Mouse (Mus musculus) liver, embryonic 11.5 days (tissue): ENCODE measurements around the gene Rex1bd. TPM values are rescaled to one million over a fixed set of nuclear protein-coding genes. Genes with fewer than 3 reads are reported as not detected.

Experiments used
- ATAC-seq: fragments of 200-750 bp; cut with Nextera tagmentation; replicated peaks from 2 replicates; pipeline ENCODE4 v1.8.0; 2017; ENCODE audit warnings: moderate number of reproducible peaks, mild to moderate bottlenecking, moderate TSS enrichment, moderate library complexity; ENCODE audit not compliant: low FRiP score
- DNase-seq: peaks from one replicate; pipeline ENCODE4 v3.0.0-alpha.2; 2017; ENCODE audit warnings: low spot score
- H3K27ac ChIP-seq: fragments of 300-500 bp; sonication (generic); 2 replicates; pipeline ENCODE4 v1.5.1; 2014; ENCODE audit warnings: mild to moderate bottlenecking, low read depth, low read length, control low read depth
- H3K27me3 ChIP-seq: fragments of 300-500 bp; sonication (generic); replicated peaks from 2 replicates; pipeline ENCODE4 v1.6.1; 2014; ENCODE audit warnings: low read length, mixed read lengths; ENCODE audit not compliant: control insufficient read depth, insufficient read depth
- H3K36me3 ChIP-seq: fragments of 300-500 bp; sonication (generic); 2 replicates; pipeline ENCODE4 v1.6.1; 2014; ENCODE audit warnings: mild to moderate bottlenecking, low read length, moderate library complexity, mixed read lengths; ENCODE audit not compliant: control insufficient read depth, insufficient read depth
- H3K4me1 ChIP-seq: fragments of 300-500 bp; sonication (generic); replicated peaks from 2 replicates; pipeline ENCODE4 v1.6.1; 2014; ENCODE audit warnings: low read length, mixed read lengths; ENCODE audit not compliant: control insufficient read depth, insufficient read depth
- H3K4me2 ChIP-seq: fragments of 300-500 bp; sonication (generic); 2 replicates; pipeline ENCODE4 v1.6.1; 2014; ENCODE audit warnings: mild to moderate bottlenecking, control low read depth, moderate library complexity
- H3K4me3 ChIP-seq: fragments of 300-500 bp; sonication (generic); 2 replicates; pipeline ENCODE4 v1.5.1; 2014; ENCODE audit warnings: low read depth, low read length, control low read depth
- H3K9ac ChIP-seq: fragments of 300-500 bp; sonication (generic); 2 replicates; pipeline ENCODE4 v1.6.1; 2014; ENCODE audit warnings: low read depth, low read length, control low read depth
- H3K9me3 ChIP-seq: fragments of 300-500 bp; sonication (generic); 2 replicates; pipeline ENCODE4 v1.6.1; 2016; ENCODE audit warnings: low read length, inconsistent platforms, mixed read lengths; ENCODE audit not compliant: control insufficient read depth
- WGBS: fragments of 180-500 bp; shearing (Covaris S2); extraction: QIAGEN DNeasy Blood & Tissue Kit; methylation state at CpG from one replicate; pipeline ENCODE4 v1.1.7; 2014; 5-methylcytosine and 5-hydroxymethylcytosine counted together
- polyA plus RNA-seq: library from polyadenylated mRNA; unstranded; fragments of >200 nt; fragmentation: Nextera tagmentation; extraction: Ambion mirVana; gene quantifications from 2 replicates; pipeline ENCODE4 v1.2.1, GENCODE M21; 2014

Rex1bd gene
- polyA plus RNA-seq, 1 experiment from 2014 or later = 120 TPM

GRCm38 (mm10) chr8:70501820-70502529 is 4.6 kb downstream of the Rex1bd start:
- Histone ChIP-seq H3K9me3 (no peaks in the 10 kb centered on the region), H3K27me3 (peaks cover 63% of the 10 kb centered on the region), H3K36me3 (0 out of 2 replicates have a peak, but pooled peaks cover 4% of the 10 kb centered on the region), H3K27ac (no peak overlapping the region), H3K4me2 (peak overlapping the region; percentile 82), H3K9ac (peak overlapping the region; percentile 37), H3K4me1 (peaks cover 46% of the 10 kb centered on the region), H3K4me3 (peak overlapping the region; percentile 30)
- DNase-seq = peak; percentile 52
- ATAC-seq = no peak
- 17% methylated on average over 23 of the region's 23 CpGs for WGBS

GRCm38 (mm10) chr8:70500386-70501301 is 5.9 kb downstream of the Rex1bd start:
- 6% methylated on average over 39 of the region's 39 CpGs for whole genome bisulfite sequencing

GRCm38 (mm10) chr8:70495771-70496062 is 10.8 kb downstream of the Rex1bd start:
- peak overlapping the region; percentile 14; the same call in 1 of the 2 replicates for H3K4me3 ChIP-seq
- ATAC-seq (no peak), DNase-seq (no peak)
- no peak overlapping the region for H3K9ac ChIP-seq
- no peak overlapping the region for H3K27ac ChIP-seq
- no peaks in the 10 kb centered on the region for H3K9me3 ChIP-seq
- H3K27me3 ChIP-seq = peaks cover 97% of the 10 kb centered on the region
- no peaks in the 10 kb centered on the region for H3K36me3 ChIP-seq
- 9% methylated on average over 12 of the region's 12 CpGs for WGBS
- H3K4me1 ChIP-seq = peaks cover 31% of the 10 kb centered on the region
- no peak overlapping the region for H3K4me2 ChIP-seq

More at GRCm38 (mm10) chr8:70500386-70501301, 5.9 kb downstream of the Rex1bd start:
- peak overlapping the region; percentile 80 for H3K27ac ChIP-seq
- H3K9ac ChIP-seq = peak overlapping the region; percentile 66
- 0 out of 2 replicates have a peak, but pooled peaks cover 4% of the 10 kb centered on the region for H3K36me3 ChIP-seq
- peak overlapping the region; percentile 82 for H3K4me2 ChIP-seq
- H3K4me3 ChIP-seq = peak overlapping the region; percentile 40
- H3K9me3 ChIP-seq = no peaks in the 10 kb centered on the region
- ATAC-seq = peak; percentile 85
- peak; percentile 61 for DNase-seq
- peaks cover 76% of the 10 kb centered on the region for H3K27me3 ChIP-seq
- peaks cover 42% of the 10 kb centered on the region for H3K4me1 ChIP-seq

DNA sequence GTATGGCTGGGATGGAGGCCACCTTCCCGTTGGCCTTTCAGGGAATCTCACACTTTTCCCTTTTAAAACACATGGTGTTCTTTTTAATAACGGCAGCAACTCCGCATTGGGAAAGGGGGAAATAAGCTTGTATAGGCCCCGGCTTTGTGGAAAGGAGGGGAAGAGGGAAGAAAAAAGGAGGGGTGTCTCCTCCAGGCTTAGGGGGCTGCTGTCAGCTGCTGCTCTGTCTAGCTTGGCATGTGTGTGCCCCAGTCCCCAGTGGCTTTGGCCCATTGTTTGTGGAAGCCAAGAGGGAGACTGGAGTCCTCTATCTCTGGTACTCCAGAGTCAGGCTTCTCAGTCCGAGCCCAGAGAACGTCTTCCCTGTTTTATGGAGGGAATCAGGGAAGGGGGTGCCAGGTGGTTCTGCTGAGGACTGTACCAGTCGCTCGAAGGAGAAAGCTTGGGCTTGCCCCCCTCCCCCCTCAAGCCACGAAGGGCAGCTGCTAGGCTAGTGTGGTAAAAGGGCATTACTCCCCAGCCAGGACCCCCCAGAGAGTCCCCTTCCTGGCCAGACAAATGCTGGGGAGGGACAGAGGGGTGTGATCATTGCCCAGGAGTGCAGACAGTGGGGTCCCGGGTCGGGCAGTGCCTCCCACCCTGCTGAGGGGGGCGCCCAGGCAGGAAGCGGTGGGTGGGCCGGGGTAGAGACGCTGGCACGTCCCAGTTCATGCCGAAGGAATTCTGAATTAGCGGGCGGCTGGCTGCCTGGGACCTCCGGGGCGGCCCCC is 11.4 kb downstream of the Rex1bd start:
- Histone ChIP-seq H3K9ac (no peak overlapping the region), H3K9me3 (no peaks in the 10 kb centered on the region)

DNA sequence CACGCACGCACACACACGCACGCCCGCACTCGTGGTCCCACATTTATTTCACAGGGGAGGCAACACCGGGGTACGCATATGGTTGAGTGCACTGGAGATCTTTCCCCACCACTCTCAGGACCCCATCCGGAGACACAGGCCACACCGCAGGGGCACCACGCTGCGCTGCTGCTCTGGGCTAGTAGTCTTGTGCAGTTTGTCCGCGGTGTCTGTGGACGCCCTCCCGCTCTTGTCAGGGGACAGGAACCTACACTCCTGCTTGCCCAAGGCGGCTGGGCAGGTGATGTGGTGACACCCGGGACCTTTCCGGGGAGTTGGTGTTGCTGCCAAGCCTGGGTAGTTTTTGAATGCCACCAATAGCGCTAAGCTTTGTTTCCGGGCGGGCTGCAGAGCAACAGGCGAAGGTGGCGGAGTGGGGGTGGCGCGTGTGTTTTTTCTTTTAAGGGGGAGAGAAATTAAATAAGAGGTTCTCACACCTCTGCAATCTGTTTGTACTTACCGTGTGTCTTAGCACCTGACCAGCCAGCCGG is 12.1 kb downstream of the Rex1bd start:
- Histone ChIP-seq H3K4me2 (no peak overlapping the region), H3K9ac (no peak overlapping the region), H3K27ac (no peak overlapping the region), H3K4me1 (peaks cover 29% of the 10 kb centered on the region), H3K4me3 (peak overlapping the region; percentile 3; the same call in 1 of the 2 replicates), H3K36me3 (no peaks in the 10 kb centered on the region), H3K27me3 (peaks cover 99% of the 10 kb centered on the region), H3K9me3 (no peaks in the 10 kb centered on the region)
- ATAC-seq = no peak
- WGBS = 5% methylated on average over 28 of the region's 28 CpGs
- peak; percentile 49 for DNase-seq

More for the DNA sequence above, 11.4 kb downstream of the Rex1bd start:
- Histone ChIP-seq H3K36me3 (no peaks in the 10 kb centered on the region), H3K27me3 (peaks cover 99% of the 10 kb centered on the region), H3K27ac (no peak overlapping the region), H3K4me1 (peaks cover 29% of the 10 kb centered on the region), H3K4me2 (no peak overlapping the region), H3K4me3 (peak overlapping the region; percentile 14; the same call in 1 of the 2 replicates)
- DNase-seq (no peak), ATAC-seq (no peak)
- WGBS = 5% methylated on average over 21 of the region's 21 CpGs

DNA sequence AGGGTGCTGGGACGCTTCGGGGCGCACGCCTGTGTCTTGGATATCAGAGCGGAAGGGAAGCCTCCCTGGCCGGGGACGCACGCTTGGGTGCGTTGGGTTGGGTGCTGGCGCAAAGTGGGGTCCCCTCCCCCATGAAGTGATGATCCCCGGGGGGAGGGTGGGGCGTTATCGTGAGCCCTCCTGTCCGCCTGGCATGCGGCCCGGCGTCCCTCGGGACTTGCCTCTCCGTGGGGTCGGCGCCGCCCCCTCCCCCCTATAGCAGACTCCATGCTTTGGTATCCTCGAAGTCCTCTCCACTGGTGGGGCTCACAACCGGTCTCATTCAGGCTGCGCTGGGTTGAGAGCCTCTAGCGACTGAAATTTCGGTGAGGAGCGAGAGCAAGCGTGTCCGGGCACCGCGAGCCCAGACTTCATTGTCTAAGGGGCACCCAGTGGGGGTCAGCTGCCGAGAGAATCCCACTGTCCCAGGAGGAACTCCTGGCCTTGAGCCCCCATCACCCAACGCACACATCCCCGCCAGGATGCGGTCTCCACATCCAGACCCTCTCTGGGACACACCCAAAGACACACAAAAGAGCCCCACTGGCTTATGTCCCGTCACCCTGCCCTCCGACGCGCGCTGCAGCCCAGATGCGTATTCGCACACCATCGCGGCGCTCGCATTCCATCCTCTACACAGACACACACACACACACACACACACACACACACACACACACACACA is 12.7 kb downstream of the Rex1bd start:
- WGBS = 3% methylated on average over 47 of the region's 47 CpGs
- Histone ChIP-seq H3K27ac (no peak overlapping the region), H3K27me3 (peaks cover 100% of the 10 kb centered on the region), H3K9ac (no peak overlapping the region), H3K4me3 (peak overlapping the region; percentile 50), H3K36me3 (no peaks in the 10 kb centered on the region), H3K4me2 (peak overlapping the region; percentile 61), H3K4me1 (peaks cover 31% of the 10 kb centered on the region), H3K9me3 (no peaks in the 10 kb centered on the region)
- DNase-seq (no peak), ATAC-seq (no peak)

DNA sequence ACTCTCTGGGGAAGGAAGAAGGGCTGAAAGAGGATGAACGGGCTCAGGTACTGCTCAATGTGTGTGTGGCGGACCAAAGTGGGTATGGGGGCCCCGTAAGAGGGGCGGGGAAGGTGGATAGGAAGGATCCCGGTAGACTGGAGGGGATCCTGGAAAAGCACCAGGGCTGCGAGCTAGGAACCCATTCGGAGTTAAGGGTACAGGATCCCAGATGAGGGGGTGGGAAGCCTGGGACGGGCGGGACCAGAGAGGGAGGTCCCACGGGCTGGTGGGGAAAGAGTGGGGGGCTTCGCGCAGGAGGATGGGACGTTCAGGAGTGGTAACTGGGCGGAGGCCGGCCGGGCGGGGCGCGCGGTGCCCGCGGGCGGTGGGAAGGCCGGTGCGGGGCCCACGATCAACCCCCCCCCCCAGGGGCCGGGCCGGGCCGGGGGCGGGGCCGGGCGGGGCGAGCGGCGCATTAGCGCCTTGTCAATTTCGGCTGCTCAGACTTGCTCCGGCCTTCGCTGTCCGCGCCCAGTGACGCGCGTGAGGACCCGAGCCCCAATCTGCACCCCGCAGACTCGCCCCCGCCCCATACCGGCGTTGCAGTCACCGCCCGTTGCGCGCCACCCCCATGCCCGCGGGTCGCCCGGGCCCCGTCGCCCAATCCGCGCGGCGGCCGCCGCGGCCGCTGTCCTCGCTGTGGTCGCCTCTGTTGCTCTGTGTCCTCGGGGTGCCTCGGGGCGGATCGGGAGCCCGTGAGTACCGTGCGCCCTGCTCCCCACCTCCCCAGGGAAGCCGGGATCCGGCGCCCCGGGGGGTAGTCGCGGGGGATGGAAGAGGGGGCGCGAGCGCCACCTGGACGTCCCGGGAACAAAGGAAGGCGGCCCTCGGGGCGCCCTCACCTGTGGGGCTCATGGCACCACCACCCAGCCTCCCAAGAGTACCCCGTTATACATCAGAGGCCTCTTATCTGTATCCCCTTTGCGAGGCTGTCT is 13.6 kb downstream of the Rex1bd start, which contains the start of gene Crlf1:
Gene Crlf1, plus strand, starts transcription at position 495 of the 977 bp plus-strand sequence.
- Histone ChIP-seq H3K4me1 (peaks cover 39% of the 10 kb centered on the region), H3K27ac (no peak within 1 kb of the TSS)

More for the DNA sequence above, 13.6 kb downstream of the Rex1bd start, which contains the start of gene Crlf1:
- Histone ChIP-seq H3K27me3 (peaks cover 100% of the 10 kb centered on the region), H3K9ac (no peak within 1 kb of the TSS), H3K4me3 (peak within 1 kb of the TSS; percentile 50), H3K9me3 (no peaks in the 10 kb centered on the region), H3K36me3 (no peaks in the 10 kb centered on the region), H3K4me2 (peak within 1 kb of the TSS; percentile 61)
- under 1% methylated on average over 74 of the region's 93 CpGs for WGBS
- no peak for DNase-seq
- ATAC-seq = no peak
